Mouse (Mus musculus) testis, adult 2 months (tissue): ENCODE measurements at regions not wholly inside any gene's neighbourhood (a gene's known extent, or its start where the extent isn't known, plus 50 kb on each side); places are given as distances from the start of the nearest gene placed in this dataset.

Source experiments
- CTCF ChIP-seq: fragments of 200-500 bp; IDR thresholded peaks from 2 replicates; pipeline ENCODE4 v1.5.1; 2012; ENCODE audit warnings: low read depth, mild to moderate bottlenecking, inconsistent platforms, low read length, moderate library complexity; ENCODE audit not compliant: control insufficient read depth, insufficient read depth, insufficient replicate concordance
- POLR2A ChIP-seq: fragments of 200-500 bp; IDR thresholded peaks from 2 replicates; pipeline ENCODE4 v1.6.1; 2012; ENCODE audit warnings: low read depth, mild to moderate bottlenecking, inconsistent platforms, low read length, moderate library complexity; ENCODE audit not compliant: control insufficient read depth

GRCm38 (mm10) chr1:152286677-152287076 is 99.8 kb downstream of the Tsen15 start:
- TF ChIP-seq POLR2A (no peak), CTCF (no peak)
